Mouse (Mus musculus): Measurements from ENCODE around the gene Nfic. TPM values are rescaled to one million over a fixed set of nuclear protein-coding genes. Genes with fewer than 3 reads are reported as not detected.

The Nfic gene
- polyA plus RNA-seq, 1 experiment from 2014 or later: 139 TPM

DNA sequence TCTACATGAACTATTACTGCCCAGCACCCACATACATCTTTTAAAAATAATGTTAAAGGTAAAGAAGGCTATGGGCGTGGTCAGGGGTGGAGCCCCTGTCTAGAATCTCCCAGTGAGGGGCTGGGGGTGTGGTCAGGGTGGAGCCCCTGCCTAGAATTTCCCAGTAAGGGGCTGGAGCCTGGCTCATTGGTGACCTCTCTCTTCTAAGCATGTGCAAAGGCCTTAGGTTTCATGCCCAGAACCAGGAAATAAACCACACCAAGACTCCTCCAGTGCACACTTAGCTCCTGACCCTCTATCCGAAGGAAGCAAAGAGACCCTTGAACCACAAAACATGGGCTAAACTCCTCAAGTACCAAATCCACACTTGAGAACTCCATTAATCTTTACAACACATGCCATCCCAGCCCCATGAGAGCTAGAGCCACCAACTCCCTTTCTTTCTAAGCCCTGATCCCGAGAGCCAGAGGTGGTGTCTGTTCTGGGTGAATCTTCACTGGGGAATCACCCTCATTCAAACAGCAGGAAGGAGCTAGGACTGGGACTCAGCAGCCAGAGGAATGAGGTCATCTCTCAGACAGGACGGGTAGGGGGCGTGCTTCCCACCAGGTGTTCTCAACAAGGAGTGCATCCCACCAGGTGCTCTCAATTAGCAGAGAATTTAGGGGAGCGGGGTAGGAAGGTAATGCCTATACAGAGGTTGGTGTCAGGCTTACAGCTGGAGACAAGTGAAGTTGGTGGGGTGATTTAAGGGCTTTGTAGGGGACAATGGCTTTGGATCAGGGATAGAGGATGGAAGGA lies 78.7 kb downstream of the Nfic start:
- H3K9ac ChIP-seq: peak overlapping the region; percentile 88; the same call in 1 of the 2 replicates
- 25% methylated on average over 6 of the region's 6 CpGs for WGBS
- H3K4me1 ChIP-seq: peaks cover 30% of the 10 kb centered on the region
- H3K36me3 ChIP-seq: peaks cover 37% of the 10 kb centered on the region
- no peaks in the 10 kb centered on the region for H3K27me3 ChIP-seq
- ATAC-seq (ENCODE audit: insufficient number of reproducible peaks, low FRiP score, low TSS enrichment, low read depth): no peak
- H3K4me3 ChIP-seq (replicated peaks): peak overlapping the region; percentile 74
- no peaks in the 10 kb centered on the region for H3K9me3 ChIP-seq (replicated peaks)
- peak overlapping the region; percentile 77 for H3K4me2 ChIP-seq (replicated peaks)
- peak overlapping the region; percentile 29 for H3K27ac ChIP-seq (replicated peaks)

DNA sequence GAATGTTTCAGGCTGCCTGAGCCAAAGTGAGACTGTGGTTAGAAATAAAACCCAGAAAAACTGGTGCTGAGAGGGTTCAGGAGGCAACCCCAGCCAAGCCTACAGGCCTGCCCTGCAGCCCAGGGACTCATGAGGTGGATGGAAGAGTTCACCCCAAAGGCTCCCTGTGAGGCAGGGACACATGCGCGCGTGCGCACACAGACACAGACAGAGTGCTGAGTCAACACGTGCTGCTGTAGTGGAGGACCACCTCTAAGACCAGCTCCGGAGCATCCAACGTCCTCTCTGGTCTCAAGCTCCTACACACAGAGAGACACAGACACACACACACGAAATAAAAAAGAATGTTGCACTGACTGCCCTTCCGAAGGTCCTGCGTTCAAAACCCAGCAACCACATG lies 80.1 kb downstream of the Nfic start:
- 90% methylated on average over 10 of the region's 10 CpGs for WGBS
- Histone ChIP-seq H3K4me2 (replicated peaks) (no peak overlapping the region), H3K9me3 (replicated peaks) (no peaks in the 10 kb centered on the region), H3K36me3 (peaks cover 51% of the 10 kb centered on the region), H3K4me1 (peaks cover 30% of the 10 kb centered on the region), H3K4me3 (replicated peaks) (no peak overlapping the region), H3K9ac (no peak overlapping the region), H3K27ac (replicated peaks) (no peak overlapping the region), H3K27me3 (no peaks in the 10 kb centered on the region)
- ATAC-seq (ENCODE audit: insufficient number of reproducible peaks, low FRiP score, low TSS enrichment, low read depth): no peak

DNA sequence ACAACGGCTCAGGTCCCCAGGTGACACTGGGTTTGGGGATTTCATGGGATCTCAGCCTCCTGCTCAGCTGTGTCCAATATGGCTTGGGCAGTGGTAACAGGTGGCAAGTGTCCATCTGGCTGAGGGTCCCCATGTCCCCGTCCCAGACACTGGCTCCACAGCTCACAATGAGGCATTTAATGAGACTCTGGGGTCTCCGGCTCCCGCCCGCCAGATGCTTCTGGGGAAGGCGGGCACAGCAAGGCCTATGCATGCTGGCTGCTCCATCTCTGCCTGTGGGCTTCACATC lies 88.3 kb downstream of the Nfic start:
- no peak overlapping the region for H3K27ac ChIP-seq (replicated peaks)
- 78% methylated on average over 6 of the region's 6 CpGs for WGBS
- H3K4me1 ChIP-seq: peaks cover 31% of the 10 kb centered on the region
- ATAC-seq (ENCODE audit: insufficient number of reproducible peaks, low FRiP score, low TSS enrichment, low read depth): no peak
- H3K4me3 ChIP-seq (replicated peaks): no peak overlapping the region
- H3K9me3 ChIP-seq (replicated peaks): no peaks in the 10 kb centered on the region
- peaks cover 28% of the 10 kb centered on the region for H3K27me3 ChIP-seq
- H3K36me3 ChIP-seq: peaks cover 61% of the 10 kb centered on the region
- no peak overlapping the region for H3K4me2 ChIP-seq (replicated peaks)
- no peak overlapping the region for H3K9ac ChIP-seq

DNA sequence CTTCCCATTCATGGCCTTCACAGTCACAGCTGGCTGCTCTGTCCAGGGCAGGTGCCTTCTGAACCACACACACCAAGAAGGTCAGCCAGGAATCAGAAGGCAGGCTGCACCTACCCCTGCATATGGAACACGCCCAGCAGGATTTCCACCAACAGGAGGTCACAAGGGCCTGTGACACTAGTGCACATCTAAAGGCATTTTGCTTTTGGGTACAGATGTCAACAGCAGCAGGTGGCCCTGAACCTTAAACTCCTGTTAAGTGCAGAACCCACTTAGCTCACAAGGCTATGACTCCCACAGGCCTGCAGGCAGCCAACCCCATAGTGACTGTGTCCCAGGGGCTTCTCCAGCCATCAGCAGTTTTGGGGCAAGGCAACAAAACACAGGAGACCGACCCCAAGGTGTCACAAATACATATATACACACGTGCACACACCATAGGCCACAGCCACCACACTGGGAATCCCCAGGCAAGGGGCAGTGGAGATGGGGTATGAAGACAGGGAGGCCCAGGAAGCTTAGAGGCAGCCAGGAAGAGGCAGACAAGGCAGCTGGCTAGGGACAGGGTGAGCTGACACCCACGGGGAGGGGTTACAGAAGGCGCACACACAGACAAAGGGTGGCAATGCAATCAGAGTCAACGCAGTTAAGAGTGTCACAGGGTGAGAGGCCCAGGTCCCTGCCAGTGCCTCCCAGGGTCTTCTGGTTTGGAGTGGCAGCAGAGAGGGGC lies 88.8 kb downstream of the Nfic start:
- no peak for ATAC-seq (ENCODE audit: insufficient number of reproducible peaks, low FRiP score, low TSS enrichment, low read depth)
- Histone ChIP-seq H3K27me3 (peaks cover 28% of the 10 kb centered on the region), H3K4me3 (replicated peaks) (no peak overlapping the region), H3K36me3 (peaks cover 56% of the 10 kb centered on the region), H3K27ac (replicated peaks) (no peak overlapping the region), H3K9ac (no peak overlapping the region), H3K9me3 (replicated peaks) (no peaks in the 10 kb centered on the region), H3K4me1 (peaks cover 31% of the 10 kb centered on the region), H3K4me2 (replicated peaks) (no peak overlapping the region)
- WGBS: 78% methylated on average over 6 of the region's 6 CpGs

DNA sequence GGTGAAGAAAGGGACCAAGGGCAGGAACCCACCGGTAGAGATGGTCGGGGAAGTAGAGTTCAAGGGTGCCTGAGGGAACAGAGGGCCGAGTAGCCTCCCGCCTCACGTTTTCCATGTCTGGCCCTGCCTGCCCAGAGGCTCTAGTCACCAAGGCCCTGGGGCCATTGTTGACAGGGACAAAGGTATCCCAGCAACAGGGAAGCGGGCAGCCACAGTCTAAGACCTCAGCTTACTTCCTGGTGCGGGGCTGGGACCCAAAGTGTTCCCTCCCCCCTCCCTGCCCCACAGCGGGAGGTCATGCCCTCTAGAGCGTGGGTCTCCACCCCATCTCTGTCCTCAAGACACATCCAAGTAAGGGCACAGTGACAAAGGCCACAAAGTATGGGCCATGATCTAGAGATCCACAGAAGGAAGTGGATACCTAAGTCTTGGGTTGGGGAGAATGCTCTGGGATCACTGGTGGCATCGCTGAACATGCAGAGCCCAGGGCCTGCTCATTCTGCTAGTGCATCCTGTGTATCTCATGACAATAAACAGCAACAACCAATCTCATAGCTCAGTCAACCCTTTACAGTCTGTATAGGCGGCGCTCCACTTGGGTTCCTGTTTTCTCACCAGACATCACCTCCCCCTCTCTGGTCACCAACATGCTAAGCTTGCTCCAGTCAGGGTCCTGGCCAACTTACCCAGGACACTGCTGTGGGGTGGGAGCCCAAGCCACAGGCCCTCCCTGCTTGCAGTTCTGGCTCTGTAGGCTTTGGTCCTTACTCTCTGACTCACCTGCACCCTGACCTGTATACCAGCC lies 89.6 kb downstream of the Nfic start, which contains the start of gene 4930404N11Rik:
Gene 4930404N11Rik, minus strand, starts transcription at position 145 of the 805 bp plus-strand sequence.
- Histone ChIP-seq H3K4me1 (peaks cover 37% of the 10 kb centered on the region), H3K9ac (peak within 1 kb of the TSS; percentile 15; the same call in 1 of the 2 replicates), H3K27me3 (peaks cover 28% of the 10 kb centered on the region), H3K4me2 (replicated peaks) (peak within 1 kb of the TSS; percentile 53), H3K9me3 (replicated peaks) (no peaks in the 10 kb centered on the region), H3K27ac (replicated peaks) (no peak within 1 kb of the TSS), H3K36me3 (peaks cover 52% of the 10 kb centered on the region), H3K4me3 (replicated peaks) (peak within 1 kb of the TSS; percentile 34)
- ATAC-seq (ENCODE audit: insufficient number of reproducible peaks, low FRiP score, low TSS enrichment, low read depth): 0 out of 2 replicates have a peak, but pooled peaks have one; percentile 6
- 30% methylated on average over 12 of the region's 12 CpGs for WGBS

DNA sequence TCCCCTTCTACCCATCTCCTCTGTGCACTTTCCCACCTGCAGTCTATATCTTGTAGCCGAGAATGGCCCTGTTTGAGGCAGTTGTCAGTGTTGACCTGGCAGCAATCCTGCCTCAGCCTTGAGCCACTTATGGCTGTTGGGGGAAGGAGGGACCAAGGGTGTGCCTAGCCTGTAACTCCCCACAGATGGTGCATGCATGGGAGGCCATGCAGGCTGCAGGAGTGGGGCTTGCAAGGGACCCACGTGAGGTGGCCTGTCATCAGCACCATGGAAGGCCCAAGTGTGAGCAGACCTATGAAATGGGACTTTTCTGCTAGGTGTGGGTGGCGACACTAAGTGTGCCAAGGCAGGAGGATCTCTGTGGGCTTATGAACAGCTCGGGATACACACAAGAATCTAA lies 90.4 kb downstream of the Nfic start:
- ATAC-seq (ENCODE audit: insufficient number of reproducible peaks, low FRiP score, low TSS enrichment, low read depth): no peak; the same call in 1 of the 2 replicates
- WGBS: 35% methylated on average over 4 of the region's 4 CpGs
- Histone ChIP-seq H3K27ac (replicated peaks) (no peak overlapping the region), H3K36me3 (peaks cover 44% of the 10 kb centered on the region), H3K4me2 (replicated peaks) (peak overlapping the region; percentile 53; the same call in 1 of the 2 replicates), H3K27me3 (peaks cover 28% of the 10 kb centered on the region), H3K4me3 (replicated peaks) (peak overlapping the region; percentile 34; the same call in 1 of the 2 replicates), H3K9ac (no peak overlapping the region), H3K9me3 (replicated peaks) (no peaks in the 10 kb centered on the region), H3K4me1 (peaks cover 43% of the 10 kb centered on the region)

DNA sequence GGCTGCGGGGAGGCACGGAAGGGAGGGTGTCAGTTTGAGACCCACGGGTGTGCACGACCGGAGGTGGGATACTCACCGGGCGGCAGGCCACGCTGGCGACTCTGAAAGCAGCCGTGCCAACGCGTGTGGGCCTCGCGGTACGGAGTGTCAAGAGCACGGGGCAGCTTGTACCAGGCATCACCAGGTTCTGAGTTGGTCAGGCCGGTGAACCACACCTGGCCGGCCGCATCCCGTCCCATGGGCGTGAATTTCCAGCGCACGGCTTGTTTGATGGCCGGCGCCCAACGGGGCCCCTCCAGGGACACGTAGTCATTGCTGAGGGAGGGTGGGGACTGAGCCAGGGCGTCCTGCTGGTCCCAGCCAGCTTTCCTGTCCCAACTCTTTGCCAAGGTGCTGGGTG lies 90.8 kb downstream of the Nfic start:
- ATAC-seq (ENCODE audit: insufficient number of reproducible peaks, low FRiP score, low TSS enrichment, low read depth): no peak
- WGBS: 16% methylated on average over 28 of the region's 28 CpGs
- Histone ChIP-seq H3K9me3 (replicated peaks) (no peaks in the 10 kb centered on the region), H3K4me3 (replicated peaks) (peak overlapping the region; percentile 34), H3K27me3 (peaks cover 28% of the 10 kb centered on the region), H3K4me2 (replicated peaks) (peak overlapping the region; percentile 53), H3K36me3 (peaks cover 40% of the 10 kb centered on the region), H3K9ac (peak overlapping the region; percentile 15; the same call in 1 of the 2 replicates), H3K4me1 (peaks cover 47% of the 10 kb centered on the region), H3K27ac (replicated peaks) (no peak overlapping the region)

DNA sequence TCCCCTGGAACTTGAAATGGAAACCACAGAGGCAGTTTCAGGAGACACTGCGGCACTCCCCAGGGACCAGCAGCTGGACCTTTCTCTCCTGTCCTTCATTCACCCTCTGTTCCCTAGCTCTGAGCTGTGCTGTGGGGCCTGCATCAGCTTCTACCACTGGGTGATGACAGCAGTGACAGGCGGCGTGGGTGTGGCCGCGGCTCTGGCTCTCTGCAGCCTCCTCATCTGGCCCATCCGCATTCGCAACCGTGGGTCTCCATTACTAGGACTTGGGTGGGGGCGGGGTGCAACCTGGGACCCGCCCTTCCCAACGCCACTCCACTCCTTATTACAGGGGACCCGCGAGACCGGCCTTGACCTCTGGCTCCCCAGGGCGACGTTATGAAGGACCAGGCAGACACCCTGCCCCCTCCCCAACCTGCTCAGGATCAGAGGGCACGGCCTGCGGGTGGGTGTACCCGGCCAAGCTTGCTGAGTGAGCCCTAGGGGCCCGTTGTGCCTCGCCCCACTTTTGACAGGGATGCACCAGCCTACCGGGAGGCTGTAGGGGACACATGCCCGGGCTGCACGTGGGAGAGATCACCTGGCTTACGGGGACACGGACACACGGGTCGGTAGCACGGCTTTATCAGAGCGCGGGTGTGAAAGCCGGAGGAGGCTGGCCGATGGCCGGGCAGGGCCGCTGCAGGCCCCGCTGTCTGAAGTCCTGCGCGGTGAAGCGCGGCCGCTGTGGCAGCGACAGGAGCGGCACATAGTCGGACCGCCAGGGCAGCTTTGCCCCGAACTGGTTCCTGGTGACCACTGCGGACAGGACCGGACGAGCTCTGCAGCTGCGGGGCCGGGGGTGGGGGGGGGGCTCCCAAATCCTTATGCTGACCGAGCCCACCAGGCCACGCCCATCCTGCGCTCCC lies 91.7 kb downstream of the Nfic start:
- 13% methylated on average over 54 of the region's 54 CpGs for WGBS
- Histone ChIP-seq H3K4me3 (replicated peaks) (peak overlapping the region; percentile 34), H3K4me2 (replicated peaks) (peak overlapping the region; percentile 53), H3K27ac (replicated peaks) (no peak overlapping the region), H3K9me3 (replicated peaks) (no peaks in the 10 kb centered on the region), H3K9ac (peak overlapping the region; percentile 15; the same call in 1 of the 2 replicates), H3K4me1 (peaks cover 55% of the 10 kb centered on the region), H3K36me3 (peaks cover 30% of the 10 kb centered on the region), H3K27me3 (peaks cover 28% of the 10 kb centered on the region)
- ATAC-seq (ENCODE audit: insufficient number of reproducible peaks, low FRiP score, low TSS enrichment, low read depth): no peak

DNA sequence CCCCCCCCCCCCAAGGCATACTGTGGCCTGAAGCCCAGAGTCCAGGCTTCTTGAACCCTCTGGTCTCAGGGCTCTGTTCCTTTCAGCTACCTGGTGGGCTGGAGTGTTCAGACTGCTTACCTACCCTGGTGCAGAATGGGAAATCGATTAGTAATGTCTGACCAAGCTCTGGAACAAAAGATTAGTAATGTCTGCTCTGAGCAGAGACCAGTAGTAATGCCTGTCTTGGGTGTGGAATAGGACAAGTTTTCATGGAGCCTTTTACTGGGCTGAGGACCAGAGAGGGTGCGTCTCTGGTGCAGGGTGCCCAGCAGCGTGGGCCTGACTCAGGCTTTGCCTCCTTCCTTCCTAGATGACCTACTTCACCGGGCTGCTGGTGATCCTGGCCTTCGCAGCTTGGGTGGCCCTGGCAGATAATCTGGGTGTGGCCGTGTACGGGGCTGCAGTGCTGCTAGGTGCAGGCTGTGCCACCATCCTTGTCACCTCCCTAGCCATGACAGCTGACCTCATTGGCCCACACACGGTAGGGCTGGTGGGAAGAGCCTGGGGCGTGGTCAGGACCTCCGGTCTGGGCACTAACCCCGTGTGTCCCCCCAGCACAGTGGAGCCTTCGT lies 93.0 kb downstream of the Nfic start:
- H3K27me3 ChIP-seq: peaks cover 28% of the 10 kb centered on the region
- 76% methylated on average over 12 of the region's 12 CpGs for WGBS
- no peak for ATAC-seq (ENCODE audit: insufficient number of reproducible peaks, low FRiP score, low TSS enrichment, low read depth)
- no peaks in the 10 kb centered on the region for H3K9me3 ChIP-seq (replicated peaks)
- H3K4me3 ChIP-seq (replicated peaks): no peak overlapping the region
- no peak overlapping the region for H3K4me2 ChIP-seq (replicated peaks)
- H3K4me1 ChIP-seq: peaks cover 62% of the 10 kb centered on the region
- H3K36me3 ChIP-seq: peaks cover 18% of the 10 kb centered on the region
- H3K9ac ChIP-seq: no peak overlapping the region
- no peak overlapping the region for H3K27ac ChIP-seq (replicated peaks)

DNA sequence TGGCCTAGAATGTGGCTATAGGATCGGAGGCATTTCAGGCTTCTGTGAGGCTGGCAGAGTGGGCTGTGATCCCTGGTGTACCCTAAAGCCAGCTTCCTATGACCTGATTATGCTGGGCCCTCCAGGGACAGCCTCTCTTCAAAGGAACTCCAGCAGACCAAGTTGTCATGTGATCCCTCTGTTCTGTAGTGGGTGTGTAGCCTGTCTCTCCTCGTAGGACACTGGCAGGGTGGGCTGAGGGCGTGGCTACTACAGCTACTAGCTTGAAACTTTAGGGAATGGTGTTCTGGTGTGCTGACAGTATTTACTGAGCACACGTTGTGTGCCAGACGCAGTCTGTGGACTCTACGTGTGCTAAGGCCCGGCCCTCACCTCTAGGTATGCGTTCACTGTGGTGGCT lies 94.7 kb downstream of the Nfic start:
- Histone ChIP-seq H3K4me3 (replicated peaks) (no peak overlapping the region), H3K9ac (no peak overlapping the region), H3K36me3 (peaks cover 4% of the 10 kb centered on the region; the same call in 1 of the 2 replicates), H3K27me3 (peaks cover 28% of the 10 kb centered on the region), H3K4me2 (replicated peaks) (no peak overlapping the region), H3K27ac (replicated peaks) (no peak overlapping the region), H3K4me1 (peaks cover 68% of the 10 kb centered on the region), H3K9me3 (replicated peaks) (no peaks in the 10 kb centered on the region)
- no peak for ATAC-seq (ENCODE audit: insufficient number of reproducible peaks, low FRiP score, low TSS enrichment, low read depth)
- 48% methylated on average over 8 of the region's 8 CpGs for WGBS

All from embryonic facial prominence, embryonic 15.5 days (tissue).